Mouse (Mus musculus) heart, embryonic 14.5 days (tissue): Measurements from ENCODE around the gene Slc22a21. TPM values are rescaled to one million over a fixed set of nuclear protein-coding genes. Genes with fewer than 3 reads are reported as not detected.
"Not testable (repeated sequence)": the region's sequence is repeated elsewhere in the genome, so short reads cannot be mapped to it uniquely, and the experiment has no call there.

Experiments
- ATAC-seq: fragments of 200-750 bp; cut with Nextera tagmentation; 2 replicates; pipeline ENCODE4 v1.8.0; 2017; ENCODE audit warnings: low read depth, moderate TSS enrichment; ENCODE audit not compliant: insufficient number of reproducible peaks, insufficient read depth, low FRiP score
- H3K27ac ChIP-seq, 2 experiments: fragments of 200-500 bp in 1 of 2; fragments of 300-500 bp in 1 of 2; sonication (generic) in 1 of 2; replicated peaks in 1 of 2; 2 replicates each; pipeline ENCODE4 v1.5.1; 2012 to 2014; ENCODE audit warnings: low read depth in 2 of 2, low read length in 2 of 2, control low read depth in 1 of 2, mild to moderate bottlenecking in 1 of 2, mixed read lengths in 1 of 2; ENCODE audit not compliant: control insufficient read depth in 1 of 2, insufficient read depth in 1 of 2
- H3K27me3 ChIP-seq: fragments of 300-500 bp; sonication (generic); 2 replicates; pipeline ENCODE4 v1.6.1; 2014; ENCODE audit warnings: mild to moderate bottlenecking, low read length, control low read depth; ENCODE audit not compliant: control insufficient read depth, insufficient read depth
- H3K36me3 ChIP-seq: fragments of 300-500 bp; sonication (generic); 2 replicates; pipeline ENCODE4 v1.6.1; 2014; ENCODE audit warnings: mild to moderate bottlenecking, control low read depth, low read length, mixed read lengths; ENCODE audit not compliant: control insufficient read depth, insufficient read depth
- H3K4me1 ChIP-seq, 2 experiments: fragments of 200-500 bp in 1 of 2; fragments of 300-500 bp in 1 of 2; sonication (generic) in 1 of 2; 2 replicates each; pipeline ENCODE4 v1.6.1; 2012 to 2014; ENCODE audit warnings: low read length in 2 of 2, control low read depth in 1 of 2, mixed read lengths in 1 of 2; ENCODE audit not compliant: control insufficient read depth in 2 of 2, insufficient read depth in 2 of 2
- H3K4me2 ChIP-seq: fragments of 300-500 bp; sonication (generic); 2 replicates; pipeline ENCODE4 v1.6.1; 2014; ENCODE audit warnings: mild to moderate bottlenecking, low read length
- H3K4me3 ChIP-seq, 2 experiments: fragments of 200-500 bp in 1 of 2; fragments of 300-500 bp in 1 of 2; sonication (generic) in 1 of 2; 2 replicates each; pipeline ENCODE4 v1.5.1; 2012 to 2014; ENCODE audit warnings: low read length in 2 of 2, mild to moderate bottlenecking in 2 of 2, control low read depth in 1 of 2, low read depth in 1 of 2, moderate library complexity in 1 of 2; ENCODE audit not compliant: control insufficient read depth in 1 of 2, insufficient read depth in 1 of 2
- H3K9ac ChIP-seq: fragments of 300-500 bp; sonication (generic); 2 replicates; pipeline ENCODE4 v1.6.1; 2014; ENCODE audit warnings: mild to moderate bottlenecking, low read length
- H3K9me3 ChIP-seq: fragments of 300-500 bp; sonication (generic); 2 replicates; pipeline ENCODE4 v1.6.1; 2016; ENCODE audit warnings: low read length, control low read depth; ENCODE audit not compliant: control insufficient read depth
- WGBS: fragments of 180-500 bp; shearing (Covaris S2); extraction: QIAGEN DNeasy Blood & Tissue Kit; methylation state at CpG from one replicate; pipeline ENCODE4 v1.1.7; 2014; 5-methylcytosine and 5-hydroxymethylcytosine counted together
- polyA plus RNA-seq: library from polyadenylated mRNA; unstranded; fragments of >200 nt; fragmentation: Nextera tagmentation; extraction: Ambion mirVana; gene quantifications from 2 replicates; pipeline ENCODE4 v1.2.1, GENCODE M21; 2014

Slc22a21 gene
- polyA plus RNA-seq, 1 experiment from 2014 or later = 2.6 TPM

- H3K27ac ChIP-seq, H3K4me1 ChIP-seq, H3K9me3 ChIP-seq, H3K4me2 ChIP-seq, H3K9ac ChIP-seq, H3K36me3 ChIP-seq, H3K4me3 ChIP-seq, H3K27me3 ChIP-seq, ATAC-seq: not testable (repeated sequence)
- WGBS = 23% methylated on average over 4 of the region's 4 CpGs
Observed at GRCm38 (mm10) chr11:53958176-53958575, 22.0 kb downstream of the Slc22a21 start.

- no peaks in the 10 kb centered on the region for H3K27me3 ChIP-seq
- no peak overlapping the region for H3K4me3 ChIP-seq
- H3K4me1 ChIP-seq = peaks cover 0 to 2% of the 10 kb centered on the region in 2 experiments; a peak in 2 of 4 replicates
- H3K9ac ChIP-seq = no peak overlapping the region
- 58% methylated on average over 1 of the region's 1 CpGs for WGBS
- H3K36me3 ChIP-seq = no peaks in the 10 kb centered on the region
- ATAC-seq = no peak
- no peak overlapping the region for H3K4me2 ChIP-seq
- H3K9me3 ChIP-seq = no peaks in the 10 kb centered on the region
- no peak overlapping the region for H3K27ac ChIP-seq
Observed at GRCm38 (mm10) chr11:53956636-53957035, 23.5 kb downstream of the Slc22a21 start.

- no peak overlapping the region for H3K27ac ChIP-seq
- H3K4me1 ChIP-seq = peaks cover 2% of the 10 kb centered on the region in 2 experiments; a peak in 2 of 4 replicates
- no peaks in the 10 kb centered on the region for H3K36me3 ChIP-seq
- ATAC-seq = no peak
- H3K9me3 ChIP-seq = no peaks in the 10 kb centered on the region
- H3K4me3 ChIP-seq = no peak overlapping the region
- H3K9ac ChIP-seq = no peak overlapping the region
- no peaks in the 10 kb centered on the region for H3K27me3 ChIP-seq
- 30% methylated on average over 3 of the region's 3 CpGs for WGBS
- no peak overlapping the region for H3K4me2 ChIP-seq
Observed at GRCm38 (mm10) chr11:53954653-53955052, 25.5 kb downstream of the Slc22a21 start.

GRCm38 (mm10) chr11:53950133-53950532, 30.0 kb downstream of the Slc22a21 start:
- not testable (repeated sequence) for H3K4me3 ChIP-seq, H3K9ac ChIP-seq, H3K4me1 ChIP-seq, H3K4me2 ChIP-seq, H3K27ac ChIP-seq, H3K27me3 ChIP-seq, H3K9me3 ChIP-seq, H3K36me3 ChIP-seq
- 0 out of 2 replicates have a peak, but pooled peaks have one; percentile 47 for ATAC-seq
- no CpG with 5 or more reads among the region's 3 CpGs for WGBS

GRCm38 (mm10) chr11:53931944-53932318, 48.2 kb downstream of the Slc22a21 start:
- not testable (repeated sequence) for ATAC-seq, H3K36me3 ChIP-seq, H3K9me3 ChIP-seq, H3K4me3 ChIP-seq, H3K4me2 ChIP-seq, H3K27me3 ChIP-seq, H3K4me1 ChIP-seq, H3K9ac ChIP-seq, H3K27ac ChIP-seq
- 68% methylated on average over 4 of the region's 4 CpGs for WGBS

GRCm38 (mm10) chr11:53931091-53931943, 48.8 kb downstream of the Slc22a21 start:
- no peak overlapping the region for H3K27ac ChIP-seq
- ATAC-seq = no peak

GRCm38 (mm10) chr11:53929741-53930140, 50.4 kb downstream of the Slc22a21 start:
- Histone ChIP-seq H3K9me3 (no peaks in the 10 kb centered on the region), H3K4me1 (no peaks in the 10 kb centered on the region), H3K27me3 (no peaks in the 10 kb centered on the region), H3K9ac (no peak overlapping the region), H3K4me2 (no peak overlapping the region), H3K4me3 (no peak overlapping the region), H3K27ac (no peak overlapping the region), H3K36me3 (no peaks in the 10 kb centered on the region)
- 78% methylated on average over 3 of the region's 3 CpGs for WGBS
- no peak for ATAC-seq

More at GRCm38 (mm10) chr11:53931091-53931943, 48.8 kb downstream of the Slc22a21 start:
- WGBS = 25% methylated on average over 17 of the region's 17 CpGs
- Histone ChIP-seq H3K4me3 (no peak overlapping the region), H3K4me1 (no peaks in the 10 kb centered on the region), H3K9me3 (no peaks in the 10 kb centered on the region), H3K36me3 (no peaks in the 10 kb centered on the region), H3K4me2 (no peak overlapping the region; the same call in 1 of the 2 replicates), H3K27me3 (no peaks in the 10 kb centered on the region), H3K9ac (no peak overlapping the region)

- 69% methylated on average over 3 of the region's 3 CpGs for WGBS
- H3K27me3 ChIP-seq = no peaks in the 10 kb centered on the region
Observed at GRCm38 (mm10) chr11:53928585-53928984, 51.5 kb downstream of the Slc22a21 start.

More at GRCm38 (mm10) chr11:53928585-53928984, 51.5 kb downstream of the Slc22a21 start:
- Histone ChIP-seq H3K4me2 (no peak overlapping the region), H3K27ac (no peak overlapping the region), H3K4me1 (no peaks in the 10 kb centered on the region), H3K4me3 (no peak overlapping the region), H3K9me3 (no peaks in the 10 kb centered on the region), H3K36me3 (no peaks in the 10 kb centered on the region), H3K9ac (no peak overlapping the region)
- no peak for ATAC-seq
